Mouse (Mus musculus) limb, embryonic 15.5 days (tissue): ENCODE results near the gene Lrr1. TPM values are rescaled to one million over a fixed set of nuclear protein-coding genes. Genes with fewer than 3 reads are reported as not detected.
"Not testable (repeated sequence)": the region's sequence is repeated elsewhere in the genome, so short reads cannot be mapped to it uniquely, and the experiment has no call there.

Experiments used
- ATAC-seq: fragments of 200-750 bp; cut with Nextera tagmentation; 2 replicates; pipeline ENCODE4 v1.8.0; 2017; ENCODE audit warnings: low read depth, moderate TSS enrichment; ENCODE audit not compliant: insufficient number of reproducible peaks, low FRiP score, low TSS enrichment
- H3K27ac ChIP-seq: fragments of 300-500 bp; sonication (generic); 2 replicates; pipeline ENCODE4 v1.5.1; 2015; ENCODE audit warnings: moderate library complexity, mild to moderate bottlenecking, inconsistent platforms
- H3K27me3 ChIP-seq: fragments of 300-500 bp; sonication (generic); 2 replicates; pipeline ENCODE4 v1.6.1; 2015; ENCODE audit warnings: inconsistent platforms
- H3K36me3 ChIP-seq: fragments of 300-500 bp; sonication (generic); 2 replicates; pipeline ENCODE4 v1.6.1; 2015; ENCODE audit warnings: inconsistent platforms
- H3K4me1 ChIP-seq: fragments of 300-500 bp; sonication (generic); 2 replicates; pipeline ENCODE4 v1.6.1; 2015; ENCODE audit warnings: inconsistent platforms
- H3K4me2 ChIP-seq: fragments of 300-500 bp; sonication (generic); 2 replicates; pipeline ENCODE4 v1.6.1; 2015; ENCODE audit warnings: mild to moderate bottlenecking, inconsistent platforms
- H3K4me3 ChIP-seq: fragments of 300-500 bp; sonication (generic); 2 replicates; pipeline ENCODE4 v1.5.1; 2015; ENCODE audit warnings: mild to moderate bottlenecking, inconsistent platforms
- H3K9ac ChIP-seq: fragments of 300-500 bp; sonication (generic); 2 replicates; pipeline ENCODE4 v1.6.1; 2015; ENCODE audit warnings: inconsistent platforms
- H3K9me3 ChIP-seq: fragments of 300-500 bp; sonication (generic); 2 replicates; pipeline ENCODE4 v1.6.1; 2016; ENCODE audit warnings: inconsistent platforms
- WGBS: fragments of 180-500 bp; shearing (Covaris S2); methylation state at CpG from one replicate; pipeline ENCODE4 v1.1.7; 2015; 5-methylcytosine and 5-hydroxymethylcytosine counted together
- polyA plus RNA-seq: library from polyadenylated mRNA; unstranded; fragments of >200 nt; fragmentation: Nextera tagmentation; extraction: Ambion mirVana; gene quantifications from 2 replicates; pipeline ENCODE4 v1.2.1, GENCODE M21; 2015

Gene Lrr1
- polyA plus RNA-seq, 1 experiment from 2014 or later = 19.5 TPM

GRCm38 (mm10) chr12:69166861-69167581 lies 1.6 kb upstream of the Lrr1 start:
- H3K36me3 ChIP-seq, H3K9ac ChIP-seq, H3K27me3 ChIP-seq, H3K4me2 ChIP-seq, H3K9me3 ChIP-seq, H3K27ac ChIP-seq, ATAC-seq, H3K4me3 ChIP-seq: not testable (repeated sequence)
- peaks cover 12% of the 10 kb centered on the region; the same call in 1 of the 2 replicates for H3K4me1 ChIP-seq
- WGBS = 69% methylated on average over 8 of the region's 8 CpGs

- Histone ChIP-seq H3K27ac (peak overlapping the region; percentile 81), H3K4me3 (peak overlapping the region; percentile 79), H3K36me3 (no peaks in the 10 kb centered on the region), H3K9me3 (no peaks in the 10 kb centered on the region), H3K27me3 (no peaks in the 10 kb centered on the region), H3K4me1 (peaks cover 12% of the 10 kb centered on the region; the same call in 1 of the 2 replicates), H3K9ac (peak overlapping the region; percentile 59), H3K4me2 (peak overlapping the region; percentile 81)
- 0 out of 2 replicates have a peak, but pooled peaks have one; percentile 25 for ATAC-seq
- 7% methylated on average over 18 of the region's 18 CpGs for WGBS
Observed at GRCm38 (mm10) chr12:69167656-69168460, 756 bp upstream of the Lrr1 start.

DNA sequence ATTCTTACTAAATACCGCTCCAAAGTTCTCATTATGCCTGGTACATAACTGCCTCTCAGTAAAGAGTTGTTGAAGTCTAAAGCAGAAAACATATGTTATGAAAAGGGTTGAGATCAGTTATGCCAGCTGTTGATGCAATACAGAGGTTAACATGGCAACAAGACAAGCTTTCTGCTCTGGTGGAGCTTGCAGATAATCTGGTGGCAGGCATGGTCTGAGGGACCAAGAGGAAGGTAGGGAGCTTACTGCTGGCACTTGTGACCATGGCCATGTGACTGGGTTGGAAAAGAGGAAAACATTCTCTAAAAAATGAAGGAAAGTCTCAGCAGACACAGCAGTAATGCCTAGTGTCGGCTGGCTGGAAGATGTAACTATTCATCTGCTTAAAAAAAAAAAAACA lies 2.7 kb downstream of the Lrr1 start:
- H3K9ac ChIP-seq = no peak overlapping the region
- no peaks in the 10 kb centered on the region for H3K9me3 ChIP-seq
- H3K4me1 ChIP-seq = peaks cover 12% of the 10 kb centered on the region; the same call in 1 of the 2 replicates
- H3K27ac ChIP-seq = no peak overlapping the region
- H3K27me3 ChIP-seq = no peaks in the 10 kb centered on the region
- no peak overlapping the region for H3K4me2 ChIP-seq
- H3K36me3 ChIP-seq = peaks cover 16% of the 10 kb centered on the region; the same call in 1 of the 2 replicates
- ATAC-seq = no peak
- 95% methylated on average over 2 of the region's 2 CpGs for WGBS
- no peak overlapping the region for H3K4me3 ChIP-seq

GRCm38 (mm10) chr12:69175975-69176374 lies 7.4 kb downstream of the Lrr1 start:
- Histone ChIP-seq H3K4me2 (no peak overlapping the region), H3K27me3 (no peaks in the 10 kb centered on the region), H3K27ac (no peak overlapping the region), H3K4me3 (no peak overlapping the region), H3K9ac (no peak overlapping the region), H3K9me3 (no peaks in the 10 kb centered on the region), H3K4me1 (no peaks in the 10 kb centered on the region), H3K36me3 (peaks cover 17% of the 10 kb centered on the region)
- ATAC-seq = no peak
- 87% methylated on average over 3 of the region's 3 CpGs for WGBS

DNA sequence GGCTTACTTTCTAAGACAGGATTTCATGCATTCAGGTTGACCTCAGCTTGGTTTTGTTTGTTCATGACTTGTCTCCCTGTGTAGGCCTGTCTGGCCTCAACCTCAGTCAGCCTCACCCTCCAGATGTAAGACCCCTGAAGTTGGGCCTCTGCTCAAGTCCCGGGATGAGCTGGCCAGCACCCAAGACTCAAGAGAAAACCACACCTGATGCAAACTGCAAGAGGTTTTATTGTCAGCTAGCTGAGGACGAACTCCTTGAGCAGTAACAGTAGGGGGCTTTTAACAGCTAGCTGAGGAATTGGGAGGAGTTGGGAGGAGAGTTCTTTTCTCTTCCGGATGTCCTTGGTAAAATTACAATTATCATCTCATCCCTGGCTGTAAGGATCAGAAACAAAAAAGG lies 8.9 kb downstream of the Lrr1 start:
- Histone ChIP-seq H3K4me2 (no peak overlapping the region), H3K27me3 (no peaks in the 10 kb centered on the region), H3K4me1 (no peaks in the 10 kb centered on the region), H3K9ac (no peak overlapping the region), H3K36me3 (peaks cover 28% of the 10 kb centered on the region), H3K27ac (no peak overlapping the region), H3K9me3 (no peaks in the 10 kb centered on the region), H3K4me3 (no peak overlapping the region)
- ATAC-seq = no peak
- 70% methylated on average over 3 of the region's 3 CpGs for WGBS

DNA sequence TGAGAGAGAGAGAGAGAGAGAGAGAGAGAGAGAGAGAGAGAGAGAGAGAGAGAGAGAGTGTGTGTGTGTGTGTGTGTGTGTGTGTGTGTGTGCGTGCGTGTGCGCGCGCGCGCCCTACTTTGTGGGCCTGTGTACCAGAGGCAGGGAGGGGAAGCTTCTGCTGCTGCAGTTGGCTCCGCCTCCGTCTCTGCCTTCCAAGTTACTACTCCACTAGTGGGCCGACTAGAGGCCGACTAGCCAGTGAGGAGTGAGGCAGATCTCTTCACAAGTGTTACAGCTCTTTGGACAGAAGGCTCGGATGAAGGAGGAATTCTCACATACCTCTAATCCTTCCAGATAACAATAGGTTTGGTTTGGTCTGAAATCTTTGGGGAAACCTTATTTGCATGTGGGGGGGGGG lies 10.8 kb downstream of the Lrr1 start:
- 53% methylated on average over 5 of the region's 12 CpGs for WGBS
- ATAC-seq = no peak
- H3K27ac ChIP-seq = no peak overlapping the region
- H3K9ac ChIP-seq = no peak overlapping the region
- no peaks in the 10 kb centered on the region for H3K9me3 ChIP-seq
- H3K4me1 ChIP-seq = no peaks in the 10 kb centered on the region
- H3K27me3 ChIP-seq = no peaks in the 10 kb centered on the region
- H3K4me2 ChIP-seq = no peak overlapping the region
- H3K4me3 ChIP-seq = no peak overlapping the region
- H3K36me3 ChIP-seq = peaks cover 28% of the 10 kb centered on the region

- Histone ChIP-seq H3K4me3 (no peak overlapping the region), H3K27me3 (no peaks in the 10 kb centered on the region), H3K4me2 (no peak overlapping the region), H3K4me1 (peaks cover 12% of the 10 kb centered on the region), H3K36me3 (peaks cover 13% of the 10 kb centered on the region), H3K27ac (no peak overlapping the region), H3K9me3 (no peaks in the 10 kb centered on the region), H3K9ac (no peak overlapping the region)
- ATAC-seq = no peak
- WGBS = 88% methylated on average over 4 of the region's 4 CpGs
Observed at GRCm38 (mm10) chr12:69181800-69182199, 13.2 kb downstream of the Lrr1 start.

GRCm38 (mm10) chr12:69183583-69184308 lies 15.1 kb downstream of the Lrr1 start, which contains the start of the genes Rpl36al and Mgat2:
TSS of gene Rpl36al (minus strand) at chr12:69184083.
TSS of gene Mgat2 (plus strand) at chr12:69184157.
- Histone ChIP-seq H3K9ac (peak within 1 kb of the TSS; percentile 76), H3K4me1 (peaks cover 17% of the 10 kb centered on the region), H3K9me3 (no peaks in the 10 kb centered on the region), H3K27ac (peak within 1 kb of the TSS; percentile 92), H3K27me3 (no peaks in the 10 kb centered on the region), H3K36me3 (peaks cover 26% of the 10 kb centered on the region), H3K4me2 (peak within 1 kb of the TSS; percentile 80), H3K4me3 (peak within 1 kb of the TSS; percentile 89)
- peak; percentile 99 for ATAC-seq
- WGBS = under 1% methylated on average over 83 of the region's 84 CpGs

- ATAC-seq = peak; percentile 65
- H3K36me3 ChIP-seq = peaks cover 32% of the 10 kb centered on the region
- no peaks in the 10 kb centered on the region for H3K27me3 ChIP-seq
- 1% methylated on average over 82 of the region's 86 CpGs for WGBS
- H3K9ac ChIP-seq = peak overlapping the region; percentile 66
- H3K4me1 ChIP-seq = peaks cover 17% of the 10 kb centered on the region
- peak overlapping the region; percentile 80 for H3K4me2 ChIP-seq
- H3K9me3 ChIP-seq = no peaks in the 10 kb centered on the region
- peak overlapping the region; percentile 92 for H3K27ac ChIP-seq
- H3K4me3 ChIP-seq = peak overlapping the region; percentile 89
Observed at GRCm38 (mm10) chr12:69184342-69185295, 16.0 kb downstream of the Lrr1 start.

GRCm38 (mm10) chr12:69185371-69185770 lies 16.8 kb downstream of the Lrr1 start:
- Histone ChIP-seq H3K4me2 (peak overlapping the region; percentile 80), H3K4me3 (peak overlapping the region; percentile 89), H3K27me3 (no peaks in the 10 kb centered on the region), H3K27ac (no peak overlapping the region), H3K9ac (peak overlapping the region; percentile 66; the same call in 1 of the 2 replicates), H3K4me1 (peaks cover 17% of the 10 kb centered on the region), H3K9me3 (no peaks in the 10 kb centered on the region), H3K36me3 (peaks cover 39% of the 10 kb centered on the region)
- WGBS = 79% methylated on average over 7 of the region's 7 CpGs
- no peak for ATAC-seq
